Mouse (Mus musculus): ENCODE results near the gene Slc11a2.
"Not testable (repeated sequence)": the region's sequence is repeated elsewhere in the genome, so short reads cannot be mapped to it uniquely, and the experiment has no call there.

Gene Slc11a2

GRCm38 (mm10) chr15:100402798-100403197 lies 22.1 kb downstream of the Slc11a2 start:
- no peak for DNase-seq (ENCODE audit: low spot score)

- DNase-seq (ENCODE audit: low spot score) = no peak
These were observed 22.5 kb downstream of the Slc11a2 start for GRCm38 (mm10) chr15:100402347-100402746.

DNA sequence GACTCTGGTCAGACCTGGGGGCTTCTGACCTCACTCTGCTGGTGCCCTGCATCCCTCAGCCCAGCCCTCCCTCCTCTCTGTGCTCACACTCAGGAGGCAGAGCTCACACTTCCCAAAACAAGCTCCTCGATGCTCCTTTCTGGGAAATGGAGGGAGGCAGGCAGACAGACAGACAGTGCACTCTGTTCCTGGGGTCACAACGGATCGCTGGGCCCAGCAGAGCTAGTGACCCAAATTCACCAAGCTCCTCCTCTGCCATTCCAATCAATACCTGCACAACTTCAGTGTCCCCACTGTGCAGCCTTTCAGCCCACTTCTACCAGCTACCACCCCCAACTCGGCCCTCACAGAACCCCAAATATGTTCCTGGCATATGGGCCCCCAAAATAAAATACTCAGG lies 23.1 kb downstream of the Slc11a2 start:
- DNase-seq (ENCODE audit: low spot score) = no peak

- DNase-seq (ENCODE audit: low spot score) = no peak
These were observed 24.2 kb downstream of the Slc11a2 start for GRCm38 (mm10) chr15:100400592-100401250.

GRCm38 (mm10) chr15:100395561-100395960 lies 29.3 kb downstream of the Slc11a2 start:
- no peak for DNase-seq (ENCODE audit: low spot score)

GRCm38 (mm10) chr15:100393016-100393415 lies 31.9 kb downstream of the Slc11a2 start:
- DNase-seq (ENCODE audit: low spot score) = no peak

DNA sequence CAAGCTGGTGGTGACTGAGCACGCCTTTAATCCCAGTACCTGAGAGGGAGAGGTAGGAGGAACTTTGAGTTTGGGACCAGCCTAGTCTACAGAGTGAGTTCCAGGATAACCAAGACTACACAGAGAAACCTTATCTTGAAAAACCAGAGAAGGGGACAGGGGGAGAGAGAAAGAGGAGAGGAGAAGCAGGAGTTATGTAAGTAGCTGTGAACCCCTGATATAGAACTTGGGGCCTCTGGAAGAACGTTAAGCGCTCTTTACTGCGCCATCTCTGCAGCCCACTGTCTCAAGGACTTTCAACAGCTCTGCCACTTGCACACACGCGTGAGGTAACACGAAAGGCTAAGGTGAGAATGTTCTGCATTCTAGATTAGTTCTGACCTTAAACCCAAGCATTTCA lies 33.3 kb downstream of the Slc11a2 start:
- no peak for DNase-seq (ENCODE audit: low spot score)

DNA sequence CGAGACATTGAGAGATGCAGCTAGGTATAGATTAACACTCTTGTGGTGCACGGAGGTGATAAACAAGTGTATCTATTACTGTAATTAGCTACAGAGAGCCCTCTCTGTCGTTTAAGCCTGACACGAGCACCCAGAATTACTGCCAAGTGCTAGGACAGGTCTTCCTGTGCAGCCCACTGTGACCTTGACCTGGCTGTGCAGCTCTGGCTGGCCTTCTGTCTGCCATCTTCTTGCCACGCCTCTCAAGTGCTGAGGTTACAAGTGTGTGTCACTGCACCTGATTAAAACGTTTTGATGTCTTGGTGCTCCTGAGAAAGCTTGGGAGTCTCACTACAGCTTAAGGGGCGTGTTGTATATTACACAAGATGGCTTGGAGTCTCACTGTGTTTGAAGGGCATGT lies 33.8 kb downstream of the Slc11a2 start:
- no peak for DNase-seq (ENCODE audit: low spot score)

- DNase-seq (ENCODE audit: low spot score) = no peak
These were observed 36.0 kb downstream of the Slc11a2 start for GRCm38 (mm10) chr15:100388886-100389285.

- no peak for DNase-seq (ENCODE audit: low spot score)
These were observed 36.5 kb downstream of the Slc11a2 start for GRCm38 (mm10) chr15:100388224-100388835.

DNA sequence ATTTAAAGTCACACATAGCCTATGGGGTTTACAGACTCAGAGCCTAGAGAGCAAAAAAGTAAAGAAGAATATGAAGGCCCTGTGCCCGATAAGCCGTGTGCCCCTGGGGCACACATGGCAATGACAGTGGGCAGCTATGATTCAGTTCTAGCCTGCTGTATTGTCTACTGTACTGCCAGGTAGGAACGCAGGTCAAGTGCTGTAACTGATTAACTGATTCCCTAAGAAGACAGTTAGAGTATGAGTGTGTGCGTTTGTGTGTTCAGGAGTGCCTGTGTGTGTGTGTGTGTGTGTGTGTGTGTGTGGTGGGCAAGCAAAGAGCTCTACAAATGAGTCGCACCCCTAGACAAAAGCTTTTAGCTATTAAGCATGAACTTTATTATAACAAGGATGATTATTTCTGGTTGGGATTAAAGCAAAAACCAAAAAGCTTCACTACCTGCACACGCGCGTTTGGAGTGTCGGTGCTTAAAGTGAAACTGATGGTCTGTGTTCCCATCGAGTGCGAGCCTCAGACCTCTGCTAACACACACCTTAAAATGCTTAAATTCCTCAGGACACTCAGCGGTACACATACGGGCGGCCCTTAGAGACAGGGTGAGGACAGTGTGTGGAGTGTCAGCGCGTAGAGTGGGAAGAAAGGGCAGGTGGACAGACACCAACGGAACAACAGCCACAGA lies 37.2 kb downstream of the Slc11a2 start:
- DNase-seq (ENCODE audit: low spot score) = no peak

DNA sequence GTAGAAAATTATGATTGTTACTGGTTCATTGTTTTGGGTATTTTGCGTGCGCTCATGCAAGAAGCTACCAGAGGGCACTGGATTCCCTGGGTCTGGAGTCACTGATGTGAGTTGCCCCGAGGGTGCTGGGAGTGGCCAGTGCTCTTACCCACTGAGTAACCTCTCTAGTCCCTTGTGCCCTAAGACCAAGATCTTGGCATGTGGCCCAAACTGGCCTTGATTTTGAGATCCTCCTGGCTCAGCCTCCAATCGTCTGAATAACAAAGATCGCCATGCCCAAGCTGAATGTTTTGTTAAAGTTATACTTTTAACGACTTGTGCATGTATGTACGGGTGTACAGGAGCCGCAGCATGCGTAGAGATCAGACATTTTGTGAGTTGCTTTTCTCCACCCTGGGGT lies 39.2 kb downstream of the Slc11a2 start:
- DNase-seq (ENCODE audit: low spot score) = no peak

- DNase-seq (ENCODE audit: low spot score) = no peak
These were observed 44.8 kb downstream of the Slc11a2 start for GRCm38 (mm10) chr15:100380104-100380503.

DNA sequence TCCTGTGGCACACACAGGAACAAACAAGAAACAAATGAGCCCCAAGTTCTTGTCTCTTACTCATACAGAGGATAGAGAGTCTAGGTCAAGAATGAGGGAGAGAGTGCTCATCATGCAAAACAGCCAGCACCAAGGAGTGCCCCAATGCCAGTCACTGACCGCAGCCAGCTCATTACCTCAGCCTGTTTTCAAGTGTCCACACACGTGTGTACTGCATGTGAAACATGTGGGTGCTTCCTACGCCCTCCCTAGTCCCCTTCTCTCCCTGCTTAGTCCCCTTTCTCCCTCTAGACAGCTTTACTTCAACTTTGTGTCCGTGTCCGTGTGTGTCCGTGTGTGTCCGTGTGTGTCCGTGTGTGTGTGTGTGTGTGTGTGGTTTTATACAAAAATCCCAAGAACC lies 45.2 kb downstream of the Slc11a2 start:
- DNase-seq (ENCODE audit: low spot score) = no peak

DNA sequence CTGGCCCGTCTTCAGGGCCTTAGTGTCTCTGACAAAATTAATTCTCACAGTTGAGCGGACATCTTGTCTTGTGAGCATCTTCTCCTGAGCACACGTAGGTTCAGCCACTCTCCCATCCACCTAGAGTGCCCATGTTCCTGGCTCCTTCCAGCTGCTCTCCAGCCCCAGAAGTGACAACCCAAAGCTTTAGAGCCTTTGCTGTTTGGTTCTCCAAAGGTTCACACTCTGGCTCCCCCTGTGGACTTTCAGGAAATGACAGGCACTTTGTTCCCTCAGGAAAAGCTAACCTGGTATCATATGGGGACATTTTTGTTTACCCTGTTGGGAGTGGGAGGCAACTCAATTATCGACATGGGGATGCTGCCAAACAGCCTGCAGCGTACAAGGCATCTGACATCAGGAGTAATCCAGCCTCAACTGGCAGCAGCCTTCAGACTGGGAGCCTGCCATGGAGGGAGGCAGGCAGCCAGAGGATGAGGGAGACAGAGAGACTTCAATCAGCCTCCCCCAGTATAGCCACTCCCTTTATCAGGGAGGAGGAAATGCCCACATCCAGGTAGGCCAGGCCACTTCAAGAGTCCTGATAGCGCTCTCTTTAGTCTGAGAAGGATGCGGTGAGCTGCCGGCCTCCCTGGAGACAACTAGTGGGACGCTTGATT lies 46.9 kb downstream of the Slc11a2 start:
- DNase-seq (ENCODE audit: low spot score) = not testable (repeated sequence)

GRCm38 (mm10) chr15:100375066-100375465 lies 49.8 kb downstream of the Slc11a2 start:
- no peak for DNase-seq (ENCODE audit: low spot score)

DNA sequence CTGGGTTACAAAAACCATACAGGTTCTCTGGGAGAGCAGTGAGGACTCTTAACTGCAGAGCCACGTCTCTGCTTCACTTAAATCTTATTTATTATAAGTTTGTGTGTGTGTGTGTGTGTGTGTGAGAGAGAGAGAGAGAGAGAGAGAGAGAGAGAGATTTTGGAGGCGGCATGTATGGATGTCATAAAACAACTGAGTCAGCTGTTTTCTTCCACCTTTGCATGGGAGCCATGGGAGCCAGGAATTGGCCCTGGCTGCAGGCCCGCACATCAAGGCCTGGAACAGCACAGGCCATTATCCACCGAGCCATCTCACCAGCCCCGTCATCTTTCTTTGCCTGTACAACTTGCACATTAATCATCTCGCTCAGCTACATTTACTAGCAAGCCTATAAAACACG lies 57.8 kb downstream of the Slc11a2 start:
- no peak for DNase-seq (ENCODE audit: low spot score)

GRCm38 (mm10) chr15:100365967-100366366 lies 58.9 kb downstream of the Slc11a2 start:
- not testable (repeated sequence) for DNase-seq (ENCODE audit: low spot score)

DNA sequence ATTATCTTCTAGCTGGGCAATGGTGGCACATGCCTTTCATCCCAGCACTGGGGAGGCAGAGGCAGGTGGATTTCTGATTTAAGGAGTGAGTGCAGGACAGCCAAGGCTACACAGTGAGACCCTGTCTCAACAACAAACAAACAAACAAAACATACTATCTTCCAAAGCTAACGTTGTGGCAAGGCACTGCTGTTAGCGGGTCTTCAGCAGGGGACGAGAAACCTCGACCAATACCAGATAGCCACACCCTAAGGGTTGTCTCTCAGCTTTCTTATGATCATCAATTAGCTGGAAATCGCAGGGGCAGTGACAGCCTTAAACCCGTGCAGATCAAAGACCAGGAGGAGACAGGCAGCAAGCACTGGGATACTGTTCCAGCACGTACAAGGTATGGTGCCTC lies 60.6 kb downstream of the Slc11a2 start, which contains the start of gene Higd1c:
TSS of gene Higd1c (plus strand) at position 301 of the 400 bp plus-strand sequence.
- DNase-seq (ENCODE audit: low spot score) = no peak

- no peak for DNase-seq (ENCODE audit: low spot score)
These were observed 69.0 kb downstream of the Slc11a2 start for GRCm38 (mm10) chr15:100355876-100356275.

DNA sequence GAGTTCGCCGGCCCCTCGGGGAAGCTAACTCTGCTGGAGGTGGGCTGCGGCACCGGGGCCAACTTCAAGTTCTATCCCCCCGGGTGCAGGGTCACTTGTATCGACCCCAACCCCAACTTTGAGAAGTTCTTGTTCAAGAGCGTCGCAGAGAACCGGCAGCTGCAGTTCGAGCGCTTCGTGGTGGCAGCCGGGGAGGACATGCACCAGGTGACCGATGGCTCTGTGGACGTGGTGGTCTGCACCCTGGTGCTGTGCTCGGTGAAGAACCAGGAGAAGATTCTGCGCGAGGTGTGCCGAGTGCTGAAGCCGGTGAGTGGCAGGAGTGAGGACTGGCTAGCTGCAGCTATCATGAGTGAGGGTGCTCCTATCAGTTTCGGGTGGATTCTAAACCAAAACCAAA lies 71.5 kb downstream of the Slc11a2 start:
- not testable (repeated sequence) for DNase-seq (ENCODE audit: low spot score)

DNA sequence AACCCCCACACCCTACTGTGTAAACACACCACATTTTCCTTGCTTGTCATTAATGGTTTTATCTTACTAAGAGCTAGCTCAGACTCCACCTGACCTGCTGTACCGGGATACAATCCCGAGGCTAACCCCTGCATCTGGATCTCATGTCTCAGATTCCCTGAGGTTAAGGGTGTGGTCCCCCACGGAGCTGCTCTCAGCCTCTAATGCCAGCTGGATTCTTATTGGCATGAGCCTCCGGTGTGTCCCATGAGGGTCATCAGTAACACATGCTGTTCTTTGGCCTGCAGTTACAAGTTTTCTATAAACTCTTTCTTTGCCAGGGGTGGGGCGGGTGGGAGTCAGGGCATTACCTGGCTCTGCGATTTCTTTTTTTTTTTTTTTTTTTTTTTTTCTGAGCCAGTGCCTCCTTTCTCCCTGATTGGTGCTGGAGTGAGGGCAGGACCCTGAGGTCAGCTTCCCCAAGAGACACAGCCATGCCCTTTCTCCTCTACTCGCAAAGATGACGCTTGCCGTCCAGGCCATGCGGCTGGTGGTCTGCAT lies 72.1 kb downstream of the Slc11a2 start, which contains the start of the genes Methig1 and Mettl7a2:
TSS of gene Methig1 (plus strand) at position 439 of the 540 bp plus-strand sequence.
TSS of gene Mettl7a2 (plus strand) at position 490 of the 540 bp plus-strand sequence.
- DNase-seq (ENCODE audit: low spot score) = no peak

Data from ovary, postnatal 10 days (tissue).